Mouse (Mus musculus): ENCODE measurements around the gene H13.

H13 gene

GRCm38 (mm10) chr2:152700725-152701124 is 31.5 kb downstream of the H13 start:
- no peak for DNase-seq (ENCODE audit: low spot score in 2 of 2)

DNA sequence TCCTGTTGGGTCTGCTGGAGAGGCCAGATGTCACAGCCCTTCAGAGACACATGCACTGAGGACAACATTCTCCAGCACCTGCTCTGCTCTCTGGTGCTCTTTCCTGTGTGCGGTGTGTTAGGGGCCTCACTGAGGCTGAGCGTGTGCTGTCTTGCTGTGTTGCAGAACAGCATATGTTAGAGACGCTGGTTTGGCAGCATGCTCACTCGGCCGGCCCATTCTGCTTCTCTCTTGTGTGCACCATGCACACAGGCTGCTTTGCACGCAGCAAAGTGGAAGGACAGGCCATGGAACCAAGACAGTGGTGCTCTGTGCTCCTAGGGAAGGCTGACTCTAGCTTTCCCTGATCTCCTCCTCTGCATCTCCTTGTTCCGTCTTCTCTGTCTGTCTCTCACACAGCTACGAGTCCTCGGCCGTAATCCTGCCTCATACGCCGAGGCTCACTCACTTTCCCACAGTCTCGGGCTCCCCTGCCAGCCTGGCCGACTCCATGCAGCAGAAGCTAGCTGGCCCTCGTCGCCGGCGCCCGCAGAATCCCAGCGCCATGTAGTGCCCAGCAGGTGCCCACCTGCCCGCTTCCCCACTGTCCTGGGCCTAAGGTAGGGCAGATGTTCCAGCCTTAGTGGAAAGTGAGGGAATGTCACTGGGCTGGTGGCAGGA is 34.5 kb downstream of the H13 start:
- DNase-seq (ENCODE audit: low spot score in 2 of 2), result no peak

DNA sequence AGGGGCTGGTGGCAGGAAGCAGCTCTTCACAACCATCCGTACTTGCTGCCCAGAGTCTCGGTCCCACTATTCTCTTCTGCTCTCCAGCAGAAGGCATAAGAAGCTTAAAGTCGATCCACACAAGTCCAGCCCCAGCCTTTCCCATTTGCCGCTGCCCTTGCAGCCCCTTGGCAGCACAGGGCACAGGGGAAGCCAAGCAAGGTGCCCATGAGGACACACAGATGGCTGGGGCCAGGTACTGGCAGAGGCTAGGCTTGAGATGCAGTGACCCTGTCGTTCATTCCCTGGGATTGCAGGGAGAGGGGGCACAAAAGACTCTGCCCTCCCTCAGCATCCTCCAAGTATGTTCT is 35.0 kb downstream of the H13 start:
- no peak for DNase-seq (ENCODE audit: low spot score in 2 of 2)

DNA sequence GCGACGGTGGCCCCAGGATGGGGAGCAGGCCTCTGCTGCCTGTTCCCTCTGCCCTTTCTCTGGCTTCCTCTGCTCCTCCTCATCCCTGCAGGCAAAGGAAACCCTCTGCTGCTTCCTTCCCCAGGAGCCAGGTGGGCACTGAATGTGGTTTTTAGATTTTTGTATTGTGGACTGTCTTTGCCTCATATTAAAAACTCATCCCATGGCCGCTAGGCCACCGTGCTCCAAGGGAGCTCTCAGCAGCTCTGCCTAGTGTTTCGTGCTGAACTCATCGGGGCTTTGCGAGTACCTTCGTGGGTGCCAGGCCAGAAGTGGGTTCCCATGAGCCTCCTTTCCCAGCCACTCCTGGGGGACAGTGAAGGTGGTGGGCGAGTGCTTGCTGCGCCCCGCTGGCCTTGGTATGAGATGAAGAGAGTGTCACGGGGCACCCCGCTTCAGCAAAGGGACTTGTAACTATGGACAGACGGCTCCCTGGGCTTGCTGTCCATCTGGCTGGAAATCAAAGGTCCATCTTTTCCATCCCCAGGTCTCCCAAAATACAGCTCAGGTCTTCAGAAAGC is 35.6 kb downstream of the H13 start:
- no peak for DNase-seq (ENCODE audit: low spot score in 2 of 2)

DNA sequence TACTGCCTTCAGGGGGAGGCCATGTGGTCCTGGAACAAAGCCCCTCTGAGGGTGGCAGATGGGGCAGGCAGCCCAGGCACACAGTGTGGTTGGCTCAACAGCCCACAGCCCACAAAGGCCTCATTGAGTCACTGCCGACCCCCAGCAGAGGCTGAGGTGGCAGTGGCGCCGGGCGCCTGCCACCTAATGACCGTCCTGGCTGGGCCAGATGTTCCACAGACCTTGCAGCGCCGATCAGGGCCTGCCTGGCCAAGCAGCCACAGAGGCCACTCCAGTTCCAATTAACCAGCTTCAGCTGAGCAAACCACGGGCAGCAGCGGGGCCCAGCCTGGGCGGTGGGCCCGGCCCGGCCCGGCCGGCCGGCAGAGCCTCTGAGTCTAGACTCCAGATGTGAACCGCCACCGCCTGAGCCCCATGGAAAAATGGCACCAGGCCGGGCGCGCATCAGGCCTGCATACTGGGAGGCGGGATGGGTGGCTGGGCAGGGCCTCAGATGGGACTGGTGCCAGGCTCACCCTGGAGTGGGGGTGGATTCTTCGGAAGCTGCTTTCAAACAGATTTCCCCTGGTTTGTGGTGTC is 36.8 kb downstream of the H13 start:
- peak; percentile 49 to 63 for DNase-seq (ENCODE audit: low spot score in 2 of 2)

- DNase-seq (ENCODE audit: low spot score in 2 of 2), result no peak
Observed at GRCm38 (mm10) chr2:152707186-152707585, 37.9 kb downstream of the H13 start.

DNA sequence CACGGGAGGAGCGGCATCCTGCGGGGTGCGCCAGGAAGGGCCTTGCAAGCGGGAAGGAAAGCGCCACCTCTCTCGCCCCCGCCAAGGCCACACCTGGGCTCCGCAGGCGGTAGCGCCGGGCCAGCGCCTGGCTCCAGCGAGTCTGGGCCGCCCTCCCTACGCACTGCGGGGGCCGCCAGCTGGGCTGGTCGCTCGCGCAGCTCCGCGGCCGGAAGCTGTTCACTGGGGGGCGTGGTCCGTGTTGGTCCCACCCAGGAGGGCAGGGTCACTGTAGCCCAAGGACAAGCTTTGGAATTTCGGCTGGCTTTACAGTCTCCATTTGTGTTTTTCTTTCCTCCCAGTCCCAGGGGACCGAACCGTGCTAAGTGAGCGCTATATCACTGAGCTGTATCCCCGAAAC is 38.4 kb downstream of the H13 start:
- peak; percentile 66 to 77 for DNase-seq (ENCODE audit: low spot score in 2 of 2)

GRCm38 (mm10) chr2:152709066-152709465 is 39.8 kb downstream of the H13 start:
- no peak for DNase-seq (ENCODE audit: low spot score in 2 of 2)

DNA sequence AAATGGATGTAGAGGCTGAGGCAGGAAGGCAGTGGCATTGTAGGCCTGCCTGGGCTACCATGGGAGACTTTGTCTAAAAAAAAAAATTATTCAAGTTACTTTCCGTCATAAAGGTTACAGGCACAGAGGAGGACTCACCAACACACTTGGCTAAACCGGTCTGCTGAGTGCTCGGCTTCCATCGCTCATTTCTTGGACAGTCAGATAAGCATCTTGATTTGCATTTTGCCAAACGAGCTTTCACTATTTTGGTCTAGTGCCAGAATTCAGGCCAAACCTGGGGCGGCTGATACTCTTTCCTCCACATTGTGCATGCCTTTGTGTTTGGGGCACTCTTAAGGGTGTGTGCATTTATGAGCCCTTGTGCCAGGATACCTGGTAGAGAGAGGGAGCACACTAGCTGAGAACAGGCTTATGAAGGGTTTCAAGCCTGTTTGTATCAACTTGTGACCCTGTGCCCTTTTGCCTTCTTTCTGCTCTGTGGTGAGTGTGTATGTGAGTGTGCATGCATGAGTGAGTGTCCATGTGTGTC is 47.0 kb downstream of the H13 start:
- DNase-seq (ENCODE audit: low spot score in 2 of 2), result no peak

- DNase-seq (ENCODE audit: low spot score in 2 of 2), result no peak
Observed at GRCm38 (mm10) chr2:152717652-152718051, 48.4 kb downstream of the H13 start.

- DNase-seq (ENCODE audit: low spot score in 2 of 2), result no peak
Observed at GRCm38 (mm10) chr2:152718076-152718475, 48.8 kb downstream of the H13 start.

DNA sequence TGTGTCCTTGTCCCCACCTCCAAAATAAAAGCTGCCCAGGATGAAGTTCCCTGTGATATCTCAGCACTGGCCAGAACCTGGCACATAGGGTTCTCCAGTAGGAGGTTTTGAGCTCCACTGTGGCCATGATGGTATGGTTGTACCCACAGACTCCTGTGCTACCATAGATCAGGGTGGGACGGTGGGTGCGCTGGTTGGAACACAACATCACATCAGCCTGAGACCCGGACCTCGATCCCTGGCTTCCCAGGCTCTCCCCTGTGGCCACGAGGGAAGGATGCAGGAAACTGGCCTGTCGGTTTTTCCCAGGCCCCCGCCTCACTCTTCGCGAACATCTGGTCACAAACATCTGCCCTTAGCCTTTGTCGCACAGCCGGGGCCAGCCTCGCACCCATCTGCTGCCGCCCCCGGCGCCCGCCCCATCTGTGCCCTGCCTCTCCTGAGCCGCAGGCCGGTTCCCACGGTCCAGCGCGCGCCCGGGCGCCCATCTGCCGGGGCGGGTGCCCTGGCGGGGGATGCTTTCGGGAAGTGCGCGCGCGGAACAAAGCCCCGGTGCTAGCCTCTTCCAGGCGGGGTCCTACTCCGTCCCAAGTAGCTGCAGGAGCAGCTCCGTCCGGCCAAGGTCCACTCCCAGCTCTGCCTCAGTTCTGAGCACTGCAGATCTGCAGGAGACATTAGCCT is 54.5 kb downstream of the H13 start:
- DNase-seq (ENCODE audit: low spot score in 2 of 2), result no peak

DNA sequence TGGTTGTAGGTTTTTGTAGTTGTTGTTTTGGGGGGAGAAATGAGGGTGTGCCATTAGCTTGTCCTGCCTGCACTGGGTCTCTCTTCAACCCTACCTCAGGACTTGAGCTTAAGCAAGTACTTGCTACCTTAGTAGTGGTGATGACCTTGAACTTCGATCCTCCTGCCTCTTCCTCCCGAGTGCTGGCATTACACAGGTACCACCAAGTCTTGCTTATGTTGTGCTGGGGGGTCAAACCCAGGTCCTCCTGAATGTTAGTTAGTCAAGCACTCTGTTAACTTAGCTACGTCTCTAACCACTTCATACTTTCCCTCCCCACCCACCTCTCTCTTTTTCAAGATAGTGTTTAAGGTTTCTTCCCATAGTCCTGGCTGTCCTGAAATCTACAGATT is 55.1 kb downstream of the H13 start:
- DNase-seq (ENCODE audit: low spot score in 2 of 2), result no peak

DNA sequence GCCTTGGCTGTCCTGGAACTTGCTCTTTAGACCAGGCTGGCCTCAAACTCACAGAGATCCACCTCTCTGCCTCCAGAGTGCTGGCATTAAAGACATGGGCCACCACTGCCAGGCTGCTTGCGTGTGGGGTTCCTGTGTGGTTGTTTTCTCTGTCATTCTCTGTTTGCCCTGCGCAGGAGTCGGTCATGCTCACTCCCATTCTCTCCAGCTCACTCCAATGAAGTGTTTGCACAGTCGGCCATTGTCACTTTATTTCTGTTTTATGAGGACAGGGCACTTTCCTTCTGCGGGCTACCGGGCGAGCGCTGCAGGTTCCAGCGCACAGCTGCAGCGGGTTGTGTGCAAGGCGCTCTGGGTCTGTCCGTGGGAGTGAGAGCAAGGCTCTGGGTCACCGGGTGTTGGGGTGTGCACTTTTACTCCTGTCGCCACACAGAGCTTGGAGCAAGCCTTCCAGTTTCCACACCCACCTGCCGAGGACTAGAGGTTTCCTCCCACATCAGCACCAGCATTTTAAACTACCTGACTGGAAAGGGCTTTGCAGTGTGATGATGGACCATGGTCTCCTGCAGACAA is 56.0 kb downstream of the H13 start:
- no peak for DNase-seq (ENCODE audit: low spot score in 2 of 2)

- no peak for DNase-seq (ENCODE audit: low spot score in 2 of 2)
Observed at GRCm38 (mm10) chr2:152726213-152726612, 57.0 kb downstream of the H13 start.

- DNase-seq (ENCODE audit: low spot score in 2 of 2), result no peak
Observed at GRCm38 (mm10) chr2:152726751-152727335, 57.6 kb downstream of the H13 start.

- DNase-seq (ENCODE audit: low spot score in 2 of 2), result no peak
Observed at GRCm38 (mm10) chr2:152727795-152728510, 58.7 kb downstream of the H13 start.

GRCm38 (mm10) chr2:152728594-152728993 is 59.3 kb downstream of the H13 start:
- DNase-seq (ENCODE audit: low spot score in 2 of 2), result no peak

DNA sequence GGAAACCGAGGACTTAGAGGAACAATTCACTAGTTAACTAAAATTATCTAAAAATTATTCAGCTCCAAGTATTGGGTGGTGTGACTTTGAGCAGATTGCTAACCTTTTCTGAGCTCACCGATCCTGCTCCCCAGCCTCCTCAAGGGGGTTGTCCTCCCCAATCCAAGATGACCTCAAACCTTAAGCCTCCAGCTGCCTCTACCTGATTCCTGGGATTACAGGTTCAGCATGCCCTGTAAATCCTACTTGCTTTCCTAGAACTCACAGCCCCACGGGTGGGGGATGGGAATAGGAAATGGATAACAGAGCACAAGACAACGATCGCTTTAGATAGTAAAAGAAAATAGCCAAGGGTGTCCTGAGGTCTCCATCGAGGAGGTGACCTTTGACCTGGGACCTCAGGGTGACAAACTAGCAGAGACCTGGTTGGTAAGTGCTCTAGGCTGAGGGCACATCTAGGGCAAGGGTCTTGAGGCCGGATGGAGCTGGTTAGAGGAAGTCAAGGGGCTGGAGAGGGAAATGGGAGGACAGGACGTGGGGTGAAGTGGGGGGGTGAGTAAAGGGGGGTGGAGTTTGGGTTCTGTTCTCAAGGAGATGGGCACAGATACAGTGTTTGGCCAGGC is 59.9 kb downstream of the H13 start:
- no peak for DNase-seq (ENCODE audit: low spot score in 2 of 2)

DNA sequence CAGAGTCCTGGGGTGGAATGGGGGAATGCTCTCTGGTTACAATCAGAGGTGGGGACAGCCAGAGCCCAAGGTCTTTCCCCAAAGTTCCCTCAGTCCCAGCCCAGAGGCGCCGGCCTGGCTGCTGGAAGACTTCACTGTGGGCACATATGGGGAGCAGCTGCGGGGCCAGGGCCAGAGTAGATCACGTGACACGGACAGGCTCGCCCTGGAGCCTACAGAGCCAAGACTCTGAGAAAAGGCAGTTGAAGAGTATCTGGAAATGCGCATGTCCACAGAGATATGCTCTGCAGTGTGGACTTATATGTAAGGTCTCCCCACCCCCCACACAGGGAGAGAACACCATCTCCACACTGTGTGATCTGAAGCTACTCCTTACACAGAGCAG is 60.4 kb downstream of the H13 start:
- no peak for DNase-seq (ENCODE audit: low spot score in 2 of 2)

DNA sequence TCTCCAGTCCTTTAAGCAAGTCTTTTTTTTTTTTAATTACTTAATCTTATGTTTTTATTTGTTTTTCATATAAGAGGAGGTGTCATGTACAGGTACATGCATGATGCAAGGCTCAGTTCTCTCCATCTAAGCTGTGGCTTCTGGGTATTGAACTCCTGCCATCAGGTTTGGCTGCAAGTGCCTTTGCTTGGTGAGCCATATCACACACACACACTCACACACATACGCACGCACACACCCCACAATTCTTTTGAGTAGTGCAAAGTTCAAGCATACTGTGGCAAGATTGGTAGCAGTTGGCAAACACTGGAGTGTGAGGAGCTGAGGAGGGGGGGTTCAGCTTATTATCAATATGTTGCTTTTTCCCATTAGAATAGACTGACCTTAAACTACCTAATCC is 63.9 kb downstream of the H13 start:
- DNase-seq (ENCODE audit: low spot score in 2 of 2), result no peak
